Mouse (Mus musculus) ovary, postnatal 14 days (tissue): Measurements from ENCODE around the gene Gm10840.
"Not testable (repeated sequence)": the region's sequence is repeated elsewhere in the genome, so short reads cannot be mapped to it uniquely, and the experiment has no call there.

ENCODE experiments used
- DNase-seq: peaks from one replicate; pipeline ENCODE4 v3.0.0; 2022; ENCODE audit warnings: low spot score

Gene Gm10840

GRCm38 (mm10) chr11:106198277-106198676 lies 37.6 kb downstream of the Gm10840 start:
- DNase-seq, result no peak

DNA sequence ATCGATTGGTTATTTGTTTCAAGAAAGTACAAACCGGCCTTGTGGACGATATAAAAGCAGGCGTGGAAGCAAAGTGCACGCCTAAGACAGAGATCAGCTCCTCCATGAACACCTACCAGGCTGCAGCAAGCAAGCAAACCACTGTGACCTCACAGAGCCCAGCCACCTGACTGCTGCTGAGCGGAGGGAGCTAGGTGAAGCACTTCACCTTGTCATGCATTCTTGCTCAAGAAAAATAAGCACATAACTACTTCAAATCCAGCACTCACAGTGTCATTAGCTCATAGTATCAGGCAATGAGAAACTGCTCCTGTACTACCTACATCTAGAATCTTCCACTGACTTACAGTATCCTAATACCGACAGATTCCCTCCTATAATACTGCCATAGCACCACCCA lies 39.3 kb downstream of the Gm10840 start:
- not testable (repeated sequence) for DNase-seq

DNA sequence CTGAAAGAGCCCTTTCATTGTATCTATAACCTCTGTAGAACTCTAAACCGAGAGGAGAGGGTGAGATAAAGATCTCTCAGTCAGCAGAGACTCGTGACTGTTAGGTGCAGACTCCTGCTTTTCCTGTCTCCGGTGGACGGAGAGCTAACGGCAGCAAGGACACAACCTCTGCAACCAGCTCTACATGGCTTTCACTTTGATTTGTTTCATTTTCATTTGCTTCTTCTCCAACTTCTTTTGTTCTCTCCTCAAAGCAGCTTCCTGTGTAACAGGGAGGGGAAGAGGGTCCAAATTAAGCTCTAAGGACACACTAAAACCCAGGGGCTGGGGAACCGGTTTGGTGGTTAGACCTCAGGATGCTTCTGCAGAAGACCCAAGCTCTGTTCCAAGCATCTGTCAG lies 40.1 kb downstream of the Gm10840 start:
- DNase-seq, result no peak

- no peak for DNase-seq
Measured at GRCm38 (mm10) chr11:106201337-106202122, 40.9 kb downstream of the Gm10840 start.

DNA sequence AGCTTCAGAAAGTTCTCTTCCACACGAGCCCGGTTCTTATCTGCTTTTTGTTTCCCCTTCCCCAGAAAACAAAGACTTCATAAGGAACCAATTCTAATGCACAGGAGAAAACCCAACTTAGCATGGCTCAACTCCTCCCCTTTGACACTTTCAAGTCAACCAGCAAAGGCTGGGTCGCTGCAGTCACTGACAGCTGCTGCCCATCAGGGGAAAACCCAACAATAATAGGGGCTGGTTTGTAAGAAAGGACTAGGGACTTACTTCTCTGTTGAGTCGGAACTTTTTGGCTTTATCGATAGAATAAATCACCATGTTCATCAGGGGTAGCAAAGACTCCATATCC lies 41.4 kb downstream of the Gm10840 start, which contains the start of gene Strada:
Gene Strada, minus strand, starts transcription at position 46 of the 343 bp plus-strand sequence.
- no peak for DNase-seq
